Mouse (Mus musculus): ENCODE measurements around the gene Vgll4. TPM values are rescaled to one million over a fixed set of nuclear protein-coding genes. Genes with fewer than 3 reads are reported as not detected.

The Vgll4 gene
- polyA plus RNA-seq, 1 experiment, result 59.1 TPM

DNA sequence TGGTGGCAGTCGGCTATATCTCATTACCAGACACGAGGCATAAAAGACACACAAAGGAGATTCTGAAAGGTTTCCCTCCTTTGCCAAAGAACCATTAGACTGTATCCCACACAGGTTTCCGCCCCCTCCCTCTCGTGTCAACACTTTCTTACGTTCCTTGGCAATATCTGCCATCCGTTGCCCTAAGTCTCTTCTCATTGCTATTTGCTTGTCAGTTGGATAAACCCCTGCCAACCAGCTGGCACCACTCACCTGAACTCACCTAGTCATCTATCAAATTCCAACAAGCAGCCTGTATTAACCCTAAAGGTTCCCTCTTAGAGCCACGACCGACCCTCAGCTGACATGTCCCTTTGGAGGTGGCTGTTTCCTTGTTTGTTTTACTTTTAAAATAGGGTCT is 4.4 kb downstream of the Vgll4 start:
- no peaks in the 10 kb centered on the region for H3K4me1 ChIP-seq (ENCODE audit: control insufficient read depth, insufficient read depth, insufficient read length, low read length)
- no peak overlapping the region for H3K4me3 ChIP-seq (ENCODE audit: insufficient read depth, low read depth, low read length)

GRCm38 (mm10) chr6:114964235-114964634 is 5.6 kb downstream of the Vgll4 start:
- H3K4me1 ChIP-seq (ENCODE audit: control insufficient read depth, insufficient read depth, insufficient read length, low read length), result no peaks in the 10 kb centered on the region; the same call in 1 of the 2 replicates
- H3K4me3 ChIP-seq (ENCODE audit: insufficient read depth, low read depth, low read length), result no peak overlapping the region
- H3K27ac ChIP-seq (replicated peaks; ENCODE audit: low read depth, low read length), result no peak overlapping the region

More for the DNA sequence above, 4.4 kb downstream of the Vgll4 start:
- no peak overlapping the region for H3K27ac ChIP-seq (replicated peaks; ENCODE audit: low read depth, low read length)

- Histone ChIP-seq H3K4me3 (ENCODE audit: insufficient read depth, low read depth, low read length) (no peak overlapping the region), H3K4me1 (ENCODE audit: control insufficient read depth, insufficient read depth, insufficient read length, low read length) (peaks cover 2% of the 10 kb centered on the region; the same call in 1 of the 2 replicates), H3K27ac (replicated peaks; ENCODE audit: low read depth, low read length) (no peak overlapping the region)
These were observed 6.2 kb downstream of the Vgll4 start for GRCm38 (mm10) chr6:114963636-114964035.

DNA sequence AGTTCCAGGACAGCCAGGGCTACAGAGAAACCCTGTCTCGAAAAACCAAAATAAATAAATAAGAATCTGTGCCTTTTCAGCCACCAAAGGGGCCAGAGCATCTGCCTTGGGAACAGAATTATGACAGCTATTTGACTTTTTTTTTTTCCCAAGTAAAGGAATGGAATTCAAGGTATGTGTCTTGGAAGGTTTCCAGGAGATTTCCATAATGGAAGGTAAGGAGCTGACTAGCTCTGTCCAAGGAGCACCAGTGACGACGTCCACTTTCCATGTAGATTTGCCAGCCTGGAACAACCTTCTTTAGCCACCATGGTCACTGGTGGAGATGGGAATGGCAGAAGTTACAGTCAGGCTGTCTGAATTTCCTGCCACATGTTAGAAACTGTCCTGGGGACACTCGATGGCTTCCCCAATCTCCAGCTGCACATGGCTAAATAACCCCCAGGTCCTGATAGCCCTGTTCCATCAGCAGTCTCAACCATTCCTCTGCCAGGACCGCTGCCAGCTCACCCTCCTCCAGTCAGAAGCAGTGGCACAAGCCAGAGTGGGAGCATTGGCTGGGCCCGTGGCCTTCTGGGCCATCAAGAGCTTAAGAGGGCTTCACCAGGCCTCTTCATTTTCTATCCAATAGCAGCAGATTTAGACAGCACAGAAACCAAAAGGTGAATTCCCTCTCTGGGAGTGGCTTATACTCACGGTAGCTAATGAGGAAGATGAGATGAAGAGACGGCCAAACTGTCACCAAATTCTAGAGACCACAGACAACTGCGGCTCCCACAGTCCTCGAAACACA is 8.3 kb downstream of the Vgll4 start:
- Histone ChIP-seq H3K4me3 (ENCODE audit: insufficient read depth, low read depth, low read length) (no peak overlapping the region), H3K4me1 (ENCODE audit: control insufficient read depth, insufficient read depth, insufficient read length, low read length) (peaks cover 2% of the 10 kb centered on the region; the same call in 1 of the 2 replicates), H3K27ac (replicated peaks; ENCODE audit: low read depth, low read length) (no peak overlapping the region)

DNA sequence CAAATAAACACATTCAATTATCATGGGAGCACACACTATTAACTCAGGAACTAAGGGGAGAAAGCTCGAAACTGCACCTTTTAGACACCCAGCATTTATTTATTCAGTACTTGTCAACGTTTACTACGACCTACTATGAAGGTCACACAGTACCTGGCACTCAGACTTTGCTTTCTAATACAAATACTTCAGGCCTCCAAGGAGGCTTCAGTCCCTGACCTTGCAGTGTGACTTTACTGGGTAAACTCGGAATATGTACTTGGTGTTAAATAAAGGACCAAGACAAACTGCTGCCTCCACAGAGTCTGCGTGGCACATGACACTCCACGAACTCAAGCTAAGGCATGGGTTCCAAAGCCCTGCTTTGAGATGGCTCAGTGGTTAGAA is 10.8 kb downstream of the Vgll4 start:
- Histone ChIP-seq H3K27ac (replicated peaks; ENCODE audit: low read depth, low read length) (no peak overlapping the region), H3K4me1 (ENCODE audit: control insufficient read depth, insufficient read depth, insufficient read length, low read length) (peaks cover 2% of the 10 kb centered on the region; the same call in 1 of the 2 replicates), H3K4me3 (ENCODE audit: insufficient read depth, low read depth, low read length) (no peak overlapping the region)

GRCm38 (mm10) chr6:114958249-114959011 is 11.4 kb downstream of the Vgll4 start:
- H3K27ac ChIP-seq (replicated peaks; ENCODE audit: low read depth, low read length), result no peak overlapping the region
- peaks cover 2% of the 10 kb centered on the region; the same call in 1 of the 2 replicates for H3K4me1 ChIP-seq (ENCODE audit: control insufficient read depth, insufficient read depth, insufficient read length, low read length)
- H3K4me3 ChIP-seq (ENCODE audit: insufficient read depth, low read depth, low read length), result no peak overlapping the region

DNA sequence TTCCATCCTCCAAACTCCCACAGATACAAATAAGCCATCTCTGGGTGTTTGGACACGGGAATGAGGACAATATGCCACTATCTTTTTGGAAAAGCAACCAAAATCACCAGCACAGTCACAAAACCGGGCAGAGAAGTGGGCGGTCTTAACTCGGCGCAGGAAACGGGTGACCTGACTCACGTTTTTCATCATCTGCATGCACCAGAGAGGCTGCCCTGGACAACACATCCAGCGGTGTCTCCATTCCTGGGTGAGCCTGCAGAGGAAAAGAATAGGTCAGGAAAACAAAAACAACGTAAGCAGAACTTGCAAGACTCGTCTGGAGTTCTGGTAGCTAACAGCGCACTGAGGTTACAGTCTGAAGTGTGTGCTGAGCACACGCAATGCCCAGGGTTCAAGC is 12.0 kb downstream of the Vgll4 start:
- H3K4me3 ChIP-seq (ENCODE audit: insufficient read depth, low read depth, low read length), result no peak overlapping the region
- no peak overlapping the region for H3K27ac ChIP-seq (replicated peaks; ENCODE audit: low read depth, low read length)
- H3K4me1 ChIP-seq (ENCODE audit: control insufficient read depth, insufficient read depth, insufficient read length, low read length), result peaks cover 2% of the 10 kb centered on the region; the same call in 1 of the 2 replicates

- H3K4me1 ChIP-seq (ENCODE audit: control insufficient read depth, insufficient read depth, insufficient read length, low read length), result peaks cover 2% of the 10 kb centered on the region; the same call in 1 of the 2 replicates
- no peak overlapping the region for H3K27ac ChIP-seq (replicated peaks; ENCODE audit: low read depth, low read length)
- no peak overlapping the region for H3K4me3 ChIP-seq (ENCODE audit: insufficient read depth, low read depth, low read length)
These were observed 15.3 kb downstream of the Vgll4 start for GRCm38 (mm10) chr6:114954496-114954895.

GRCm38 (mm10) chr6:114953601-114954000 is 16.2 kb downstream of the Vgll4 start:
- H3K4me3 ChIP-seq (ENCODE audit: insufficient read depth, low read depth, low read length), result no peak overlapping the region
- no peak overlapping the region for H3K27ac ChIP-seq (replicated peaks; ENCODE audit: low read depth, low read length)

DNA sequence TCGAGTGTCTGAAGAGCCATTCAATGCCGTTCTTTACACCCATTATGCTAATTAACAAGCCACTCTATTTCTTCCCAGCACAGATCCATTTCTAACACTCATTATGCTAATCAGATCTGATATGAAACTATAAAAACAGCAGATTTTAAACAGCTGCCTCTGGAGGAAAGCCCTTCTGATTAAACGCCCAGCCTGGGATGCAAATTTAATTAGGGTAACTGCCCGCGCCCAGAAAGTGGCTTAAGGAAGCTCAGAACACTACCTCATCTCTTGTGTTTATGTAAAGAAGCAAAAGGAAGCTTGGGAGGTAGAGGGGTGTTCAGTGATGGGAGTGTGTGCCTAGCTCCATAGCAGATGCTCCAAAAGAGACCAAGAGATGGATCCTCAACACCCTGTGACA is 17.4 kb downstream of the Vgll4 start:
- no peak overlapping the region for H3K27ac ChIP-seq (replicated peaks; ENCODE audit: low read depth, low read length)
- no peaks in the 10 kb centered on the region for H3K4me1 ChIP-seq (ENCODE audit: control insufficient read depth, insufficient read depth, insufficient read length, low read length)
- no peak overlapping the region for H3K4me3 ChIP-seq (ENCODE audit: insufficient read depth, low read depth, low read length)

More at GRCm38 (mm10) chr6:114953601-114954000, 16.2 kb downstream of the Vgll4 start:
- no peaks in the 10 kb centered on the region for H3K4me1 ChIP-seq (ENCODE audit: control insufficient read depth, insufficient read depth, insufficient read length, low read length)

GRCm38 (mm10) chr6:114944456-114945438 is 25.0 kb downstream of the Vgll4 start:
- Histone ChIP-seq H3K27ac (replicated peaks; ENCODE audit: low read depth, low read length) (no peak overlapping the region), H3K4me1 (ENCODE audit: control insufficient read depth, insufficient read depth, insufficient read length, low read length) (peaks cover 4% of the 10 kb centered on the region; the same call in 1 of the 2 replicates), H3K4me3 (ENCODE audit: insufficient read depth, low read depth, low read length) (no peak overlapping the region)

DNA sequence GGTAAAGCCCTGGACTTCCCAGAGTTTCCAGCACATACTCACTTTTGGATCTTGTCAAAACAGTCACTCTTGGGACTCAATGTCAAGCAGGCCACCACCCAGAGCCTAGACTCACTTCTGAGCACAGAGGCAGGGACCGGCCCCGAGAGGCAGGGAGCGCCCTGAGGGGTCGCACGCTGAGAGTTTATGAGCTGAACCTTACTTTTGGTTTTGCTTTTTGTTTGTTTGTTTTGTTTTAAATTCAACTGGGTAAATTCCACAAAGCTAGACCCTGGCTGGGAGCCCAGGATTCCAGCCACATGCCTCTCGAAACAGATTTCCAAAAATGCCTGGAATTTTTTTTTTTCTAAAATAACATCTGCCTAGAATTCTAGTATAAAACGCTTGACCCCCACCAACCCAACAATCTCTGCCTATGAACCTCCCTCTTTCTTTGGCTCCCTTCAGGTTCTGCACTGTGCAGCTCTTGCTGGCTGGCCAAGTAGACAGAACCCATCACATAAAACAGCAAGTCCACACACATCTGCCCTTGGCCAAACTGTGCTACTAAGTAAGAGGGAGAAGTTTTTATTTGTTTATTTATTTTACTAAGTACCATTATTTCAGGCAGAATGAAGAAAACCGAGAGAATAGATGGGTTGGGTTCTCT is 28.5 kb downstream of the Vgll4 start:
- Histone ChIP-seq H3K4me3 (ENCODE audit: insufficient read depth, low read depth, low read length) (no peak overlapping the region; the same call in 1 of the 2 replicates), H3K27ac (replicated peaks; ENCODE audit: low read depth, low read length) (no peak overlapping the region)

GRCm38 (mm10) chr6:114939666-114940065 is 30.1 kb downstream of the Vgll4 start:
- Histone ChIP-seq H3K4me1 (ENCODE audit: control insufficient read depth, insufficient read depth, insufficient read length, low read length) (peaks cover 4% of the 10 kb centered on the region; the same call in 1 of the 2 replicates), H3K27ac (replicated peaks; ENCODE audit: low read depth, low read length) (no peak overlapping the region), H3K4me3 (ENCODE audit: insufficient read depth, low read depth, low read length) (no peak overlapping the region)

More for the DNA sequence above, 28.5 kb downstream of the Vgll4 start:
- peaks cover 4% of the 10 kb centered on the region; the same call in 1 of the 2 replicates for H3K4me1 ChIP-seq (ENCODE audit: control insufficient read depth, insufficient read depth, insufficient read length, low read length)

DNA sequence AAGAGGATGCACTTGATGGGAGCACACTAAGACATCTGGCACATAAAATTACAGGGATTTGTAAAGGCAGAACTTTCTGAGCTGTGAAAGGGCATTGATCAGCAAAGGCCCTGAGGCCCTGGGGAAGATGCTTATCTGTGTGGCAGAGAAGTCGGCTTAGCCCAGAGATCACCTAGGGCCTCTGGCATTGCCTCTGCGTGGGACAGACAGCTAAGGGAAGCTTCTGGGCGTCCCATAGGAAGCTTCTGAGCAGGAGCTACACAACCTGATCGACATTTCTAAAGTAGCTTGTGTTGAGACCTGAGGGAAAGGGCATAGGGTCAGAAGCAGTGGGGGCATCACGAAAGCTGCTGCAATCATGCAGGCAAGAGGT is 32.9 kb downstream of the Vgll4 start:
- Histone ChIP-seq H3K4me1 (ENCODE audit: control insufficient read depth, insufficient read depth, insufficient read length, low read length) (peaks cover 4% of the 10 kb centered on the region; the same call in 1 of the 2 replicates), H3K27ac (replicated peaks; ENCODE audit: low read depth, low read length) (no peak overlapping the region), H3K4me3 (ENCODE audit: insufficient read depth, low read depth, low read length) (no peak overlapping the region)

All from brown adipose tissue, adult 24 weeks (tissue).